Mouse (Mus musculus): ENCODE results near the gene Mybl2. TPM values are rescaled to one million over a fixed set of nuclear protein-coding genes. Genes with fewer than 3 reads are reported as not detected.

Gene Mybl2
- 1.4 and 2.1 TPM in 2 replicates for polyA plus RNA-seq (2015; fragmentation: Nextera tagmentation; extraction: Ambion mirVana)

GRCm38 (mm10) chr2:163054335-163054840 lies at the start of gene Mybl2:
Gene Mybl2 (plus strand): TSS chr2:163054687.

GRCm38 (mm10) chr2:163016916-163017743 lies 37.4 kb upstream of the Mybl2 start, which contains the start of gene Ift52:
Gene Ift52 (plus strand): TSS chr2:163017354.

DNA sequence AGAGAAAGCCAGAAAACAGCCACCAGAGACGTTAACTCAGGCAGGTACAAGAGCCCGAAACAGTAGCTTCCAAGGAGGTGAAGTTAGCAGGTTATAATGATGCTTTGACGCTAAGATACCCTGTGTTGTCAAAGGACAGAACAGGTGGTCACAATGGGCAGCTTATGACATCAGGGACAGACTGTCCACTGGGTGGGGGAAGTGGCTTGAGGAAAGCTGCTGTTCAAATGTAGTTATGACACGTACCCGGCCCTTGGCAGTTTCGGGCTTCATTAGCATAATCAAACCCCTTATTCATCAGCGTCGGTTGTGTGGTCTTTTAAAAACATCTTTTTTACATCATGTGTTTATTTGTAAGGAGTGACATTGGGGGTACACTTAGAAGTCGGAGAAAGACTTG lies 33.2 kb downstream of the Mybl2 start, which contains the start of gene Gtsf1l:
Gene Gtsf1l, minus strand, starts transcription at position 128 of the 400 bp plus-strand sequence.

Small RNA genes lying within 50 kb of the gene (microRNA-seq; reads per million reads assigned to microRNA genes)
- not detected for gene Gm22174
- not detected for gene Mir7003

Other genes starting within 250 kb of the Mybl2 start
- 71.3 and 72.0 TPM in 2 replicates for gene Srsf6, start 123.2 kb upstream of the Mybl2 start, polyA plus RNA-seq (2015; fragmentation: Nextera tagmentation; extraction: Ambion mirVana)
- gene L3mbtl1, start 111.2 kb upstream of the Mybl2 start, polyA plus RNA-seq (2015; fragmentation: Nextera tagmentation; extraction: Ambion mirVana) = 7.7 and 9.0 TPM in 2 replicates
- 0.17 and 0.44 TPM in 2 replicates for gene Sgk2, start 67.4 kb upstream of the Mybl2 start, polyA plus RNA-seq (2015; fragmentation: Nextera tagmentation; extraction: Ambion mirVana)
- gene Ift52, start 37.3 kb upstream of the Mybl2 start, polyA plus RNA-seq (2015; fragmentation: Nextera tagmentation; extraction: Ambion mirVana) = 27.4 and 29.4 TPM in 2 replicates
- gene Gtsf1l, start 33.2 kb downstream of the Mybl2 start, polyA plus RNA-seq (2015; fragmentation: Nextera tagmentation; extraction: Ambion mirVana) = not detected in 2 replicates
- gene Tox2, start 148.4 kb downstream of the Mybl2 start, polyA plus RNA-seq (2015; fragmentation: Nextera tagmentation; extraction: Ambion mirVana) = 14.8 and 15.8 TPM in 2 replicates